Mouse (Mus musculus): Measurements from ENCODE around the gene Man1b1.

Man1b1 gene

GRCm38 (mm10) chr2:25332286-25333160 is at the start of gene Man1b1:
TSS of gene Man1b1 (plus strand) at chr2:25332338.
- peak; percentile 99 for DNase-seq (ENCODE audit: low read depth, low spot score)

GRCm38 (mm10) chr2:25285551-25285950 is 46.6 kb upstream of the Man1b1 start:
- no peak for DNase-seq (ENCODE audit: low read depth, low spot score)

GRCm38 (mm10) chr2:25286314-25286713 is 45.8 kb upstream of the Man1b1 start:
- no peak for DNase-seq (ENCODE audit: low read depth, low spot score)

GRCm38 (mm10) chr2:25286837-25287636 is 45.1 kb upstream of the Man1b1 start:
- DNase-seq (ENCODE audit: low read depth, low spot score) = no peak

- DNase-seq (ENCODE audit: low read depth, low spot score) = no peak
These were observed 44.0 kb upstream of the Man1b1 start, which contains the start of gene Tmem210 for GRCm38 (mm10) chr2:25287927-25288649. TSS of gene Tmem210 (plus strand) at chr2:25288145.

GRCm38 (mm10) chr2:25288734-25289345 is 43.3 kb upstream of the Man1b1 start:
- no peak for DNase-seq (ENCODE audit: low read depth, low spot score)

- DNase-seq (ENCODE audit: low read depth, low spot score) = no peak
These were observed 42.5 kb upstream of the Man1b1 start, which contains the start of gene Lrrc26 for GRCm38 (mm10) chr2:25289651-25290050. TSS of gene Lrrc26 (plus strand) at chr2:25289915.

- no peak for DNase-seq (ENCODE audit: low read depth, low spot score)
These were observed 41.9 kb upstream of the Man1b1 start for GRCm38 (mm10) chr2:25290101-25290815.

- no peak for DNase-seq (ENCODE audit: low read depth, low spot score)
These were observed 41.4 kb upstream of the Man1b1 start for GRCm38 (mm10) chr2:25290816-25291130.

- no peak for DNase-seq (ENCODE audit: low read depth, low spot score)
These were observed 40.7 kb upstream of the Man1b1 start for GRCm38 (mm10) chr2:25291184-25292053.

- DNase-seq (ENCODE audit: low read depth, low spot score) = no peak
These were observed 40.0 kb upstream of the Man1b1 start for GRCm38 (mm10) chr2:25292054-25292544.

GRCm38 (mm10) chr2:25292856-25293255 is 39.3 kb upstream of the Man1b1 start:
- peak; percentile 43 for DNase-seq (ENCODE audit: low read depth, low spot score)

GRCm38 (mm10) chr2:25293706-25294105 is 38.4 kb upstream of the Man1b1 start:
- no peak for DNase-seq (ENCODE audit: low read depth, low spot score)

GRCm38 (mm10) chr2:25297093-25297492 is 35.0 kb upstream of the Man1b1 start:
- DNase-seq (ENCODE audit: low read depth, low spot score) = no peak

GRCm38 (mm10) chr2:25298046-25298445 is 34.1 kb upstream of the Man1b1 start:
- DNase-seq (ENCODE audit: low read depth, low spot score) = no peak

GRCm38 (mm10) chr2:25303452-25303851 is 28.7 kb upstream of the Man1b1 start:
- DNase-seq (ENCODE audit: low read depth, low spot score) = no peak

- DNase-seq (ENCODE audit: low read depth, low spot score) = no peak
These were observed 28.0 kb upstream of the Man1b1 start for GRCm38 (mm10) chr2:25303931-25304656.

GRCm38 (mm10) chr2:25304657-25305541 is 27.2 kb upstream of the Man1b1 start:
- no peak for DNase-seq (ENCODE audit: low read depth, low spot score)
